Mouse (Mus musculus) liver, embryonic 14.5 days (tissue): ENCODE measurements around the gene Mmachc. TPM values are rescaled to one million over a fixed set of nuclear protein-coding genes. Genes with fewer than 3 reads are reported as not detected.
"Not testable (repeated sequence)": the region's sequence is repeated elsewhere in the genome, so short reads cannot be mapped to it uniquely, and the experiment has no call there.

Experiments
- ATAC-seq: fragments of 200-750 bp; cut with Nextera tagmentation; 2 replicates; pipeline ENCODE4 v1.8.0; 2017; ENCODE audit warnings: moderate number of reproducible peaks, mild to moderate bottlenecking, moderate library complexity; ENCODE audit not compliant: insufficient read depth
- DNase-seq, 3 experiments: peaks; one replicate each; pipeline ENCODE4 v3.0.0-alpha.2; 2012 to 2013; ENCODE audit warnings: low read depth in 3 of 3, low spot score in 3 of 3
- H3K27ac ChIP-seq: fragments of 300-500 bp; sonication (generic); 2 replicates; pipeline ENCODE4 v1.5.1; 2014; ENCODE audit warnings: moderate library complexity, mild to moderate bottlenecking, control low read depth, inconsistent platforms
- H3K27me3 ChIP-seq: fragments of 300-500 bp; sonication (generic); 2 replicates; pipeline ENCODE4 v1.6.1; 2014; ENCODE audit warnings: mild to moderate bottlenecking, low read length, moderate library complexity; ENCODE audit not compliant: control insufficient read depth, insufficient read depth
- H3K36me3 ChIP-seq: fragments of 300-500 bp; sonication (generic); replicated peaks from 2 replicates; pipeline ENCODE4 v1.6.1; 2014; ENCODE audit warnings: low read depth; ENCODE audit not compliant: control insufficient read depth, insufficient read depth
- H3K4me1 ChIP-seq, 2 experiments: fragments of 200-500 bp in 1 of 2; fragments of 300-500 bp in 1 of 2; sonication (generic) in 1 of 2; replicated peaks; 2 replicates each; pipeline ENCODE4 v1.6.1; 2012 to 2014; ENCODE audit warnings: antibody characterized with exemption in 1 of 2, inconsistent platforms in 1 of 2, low read length in 1 of 2; ENCODE audit not compliant: control insufficient read depth in 2 of 2, insufficient read depth in 2 of 2
- H3K4me2 ChIP-seq: fragments of 300-500 bp; sonication (generic); 2 replicates; pipeline ENCODE4 v1.6.1; 2014; ENCODE audit warnings: low read depth, mild to moderate bottlenecking, control low read depth, moderate library complexity
- H3K4me3 ChIP-seq, 2 experiments: fragments of 200-500 bp in 1 of 2; fragments of 300-500 bp in 1 of 2; sonication (generic) in 1 of 2; 2 replicates each; pipeline ENCODE4 v1.5.1; 2012 to 2014; ENCODE audit warnings: low read depth in 2 of 2, low read length in 2 of 2, mild to moderate bottlenecking in 2 of 2, control low read depth in 1 of 2, inconsistent platforms in 1 of 2, moderate library complexity in 1 of 2; ENCODE audit not compliant: insufficient read depth in 1 of 2
- H3K9ac ChIP-seq: fragments of 300-500 bp; sonication (generic); replicated peaks from 2 replicates; pipeline ENCODE4 v1.6.1; 2014; ENCODE audit warnings: mild to moderate bottlenecking, control low read depth, moderate library complexity
- H3K9me3 ChIP-seq: fragments of 300-500 bp; sonication (generic); 2 replicates; pipeline ENCODE4 v1.6.1; 2016; ENCODE audit warnings: low read length, mixed read lengths; ENCODE audit not compliant: control insufficient read depth
- CTCF ChIP-seq: IDR thresholded peaks from 2 replicates; pipeline ENCODE4 v1.5.1; 2016; ENCODE audit warnings: antibody characterized with exemption, low read depth, control low read depth
- EP300 ChIP-seq: IDR thresholded peaks from 2 replicates; pipeline ENCODE4 v1.6.1; 2016; ENCODE audit warnings: antibody characterized with exemption, low read depth
- WGBS: fragments of 180-500 bp; shearing (Covaris S2); extraction: QIAGEN DNeasy Blood & Tissue Kit; methylation state at CpG from one replicate; pipeline ENCODE4 v1.1.7; 2014; ENCODE audit not compliant: insufficient replicate concordance; 5-methylcytosine and 5-hydroxymethylcytosine counted together
- polyA plus RNA-seq, 2 experiments: library from polyadenylated mRNA; depleted of rRNA in 1 of 2; stranded (reverse) in 1 of 2; unstranded in 1 of 2; fragments of >200 nt; fragmentation: Nextera tagmentation in 1 of 2; extraction: Ambion mirVana in 1 of 2; gene quantifications; 2 replicates each; pipeline versions ENCODE4 v1.2.1 to v1.2.3; 2012 to 2014

The Mmachc gene
- polyA plus RNA-seq, 2 experiments: 4.1 to 8.5 TPM

GRCm38 (mm10) chr4:116676027-116676426, 32.2 kb downstream of the Mmachc start:
- no peaks in the 10 kb centered on the region for H3K27me3 ChIP-seq
- no peaks in the 10 kb centered on the region for H3K36me3 ChIP-seq
- H3K27ac ChIP-seq: no peak overlapping the region
- WGBS: 57% methylated on average over 3 of the region's 3 CpGs
- peaks cover 12 to 13% of the 10 kb centered on the region in 2 experiments for H3K4me1 ChIP-seq
- H3K4me3 ChIP-seq: no peak overlapping the region
- no peaks in the 10 kb centered on the region for H3K9me3 ChIP-seq
- no peak overlapping the region for H3K4me2 ChIP-seq
- DNase-seq: no peak
- ATAC-seq: no peak
- no peak overlapping the region for H3K9ac ChIP-seq
- TF ChIP-seq CTCF (no peak), EP300 (no peak)

GRCm38 (mm10) chr4:116674761-116675160, 33.4 kb downstream of the Mmachc start:
- H3K4me3 ChIP-seq, H3K4me2 ChIP-seq, ATAC-seq, H3K27ac ChIP-seq, DNase-seq, H3K9me3 ChIP-seq, H3K27me3 ChIP-seq, H3K36me3 ChIP-seq, H3K9ac ChIP-seq: not testable (repeated sequence)
- 77% methylated on average over 6 of the region's 6 CpGs for WGBS
- H3K4me1 ChIP-seq: peaks cover 12 to 13% of the 10 kb centered on the region in 2 experiments

DNA sequence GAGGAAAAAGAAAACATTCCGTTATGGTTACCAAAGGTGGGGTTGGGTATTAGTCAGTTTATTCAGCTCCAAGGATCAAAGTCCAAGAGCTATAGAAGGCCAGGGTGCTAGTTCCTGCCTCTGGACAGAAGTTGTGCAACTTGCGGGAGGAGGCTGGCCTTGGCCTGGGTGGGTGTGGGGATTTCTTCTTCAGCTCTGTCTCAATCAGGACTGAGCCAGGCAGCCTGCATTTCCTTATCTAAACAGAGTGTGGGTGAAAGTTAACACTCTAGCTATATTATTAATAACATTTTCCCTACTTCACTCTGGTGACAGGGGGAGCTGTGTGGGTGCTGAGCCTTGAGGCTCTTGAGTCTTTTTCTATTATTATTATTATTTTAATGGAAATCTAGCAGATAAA, 35.4 kb downstream of the Mmachc start:
- DNase-seq: peak; percentile 54 to 56 (median 55)
- TF ChIP-seq EP300: peak; percentile 68
- TF ChIP-seq CTCF: no peak
- WGBS: 27% methylated on average over 2 of the region's 2 CpGs
- Histone ChIP-seq H3K36me3 (no peaks in the 10 kb centered on the region), H3K4me3 (no peak overlapping the region), H3K9ac (no peak overlapping the region), H3K9me3 (no peaks in the 10 kb centered on the region), H3K27me3 (no peaks in the 10 kb centered on the region), H3K27ac (no peak overlapping the region), H3K4me2 (peak overlapping the region; percentile 36), H3K4me1 (peaks cover 12 to 13% of the 10 kb centered on the region in 2 experiments)
- peak; percentile 87 for ATAC-seq

- H3K36me3 ChIP-seq: no peaks in the 10 kb centered on the region
- H3K4me2 ChIP-seq: no peak overlapping the region
- TF ChIP-seq CTCF (peak; percentile 49), EP300 (no peak)
- no peak overlapping the region for H3K4me3 ChIP-seq
- no peak for DNase-seq
- H3K9ac ChIP-seq: no peak overlapping the region
- 42% methylated on average over 2 of the region's 2 CpGs for WGBS
- H3K27ac ChIP-seq: no peak overlapping the region
- peaks cover 11 to 13% of the 10 kb centered on the region in 2 experiments for H3K4me1 ChIP-seq
- no peaks in the 10 kb centered on the region; the same call in 1 of the 2 replicates for H3K27me3 ChIP-seq
- no peak for ATAC-seq
- no peaks in the 10 kb centered on the region for H3K9me3 ChIP-seq
Observed at GRCm38 (mm10) chr4:116669291-116669690, 38.9 kb downstream of the Mmachc start.

DNA sequence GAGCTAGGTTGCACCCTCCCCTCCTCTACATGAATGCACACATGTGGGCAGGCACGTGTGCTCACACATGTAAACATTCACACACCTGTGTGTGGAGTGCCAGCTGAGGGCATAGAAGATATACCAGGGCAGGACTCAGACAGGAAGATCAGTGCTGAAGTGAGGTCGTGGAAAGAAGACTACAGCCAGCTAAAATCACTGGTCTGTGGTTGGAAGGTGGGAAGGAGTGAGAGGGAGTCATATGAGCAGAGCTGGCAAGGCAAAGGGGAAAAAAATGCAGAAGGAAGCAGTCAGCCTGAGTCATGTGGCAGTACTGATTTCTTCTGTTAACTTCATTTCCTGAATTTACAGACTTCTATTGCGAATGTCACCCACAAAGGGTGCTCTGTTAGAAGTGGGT, 40.1 kb downstream of the Mmachc start:
- H3K4me3 ChIP-seq: no peak overlapping the region
- no peak overlapping the region for H3K4me2 ChIP-seq
- ATAC-seq (no peak), DNase-seq (no peak)
- H3K9ac ChIP-seq: no peak overlapping the region
- WGBS: 17% methylated on average over 3 of the region's 3 CpGs
- H3K27ac ChIP-seq: no peak overlapping the region
- no peaks in the 10 kb centered on the region; the same call in 1 of the 2 replicates for H3K27me3 ChIP-seq
- TF ChIP-seq CTCF: no peak
- no peak for TF ChIP-seq EP300
- H3K4me1 ChIP-seq: peaks cover 7 to 8% of the 10 kb centered on the region in 2 experiments
- no peaks in the 10 kb centered on the region for H3K36me3 ChIP-seq
- H3K9me3 ChIP-seq: no peaks in the 10 kb centered on the region
